Mouse (Mus musculus): ENCODE measurements around the gene Pfdn2.

The Pfdn2 gene

DNA sequence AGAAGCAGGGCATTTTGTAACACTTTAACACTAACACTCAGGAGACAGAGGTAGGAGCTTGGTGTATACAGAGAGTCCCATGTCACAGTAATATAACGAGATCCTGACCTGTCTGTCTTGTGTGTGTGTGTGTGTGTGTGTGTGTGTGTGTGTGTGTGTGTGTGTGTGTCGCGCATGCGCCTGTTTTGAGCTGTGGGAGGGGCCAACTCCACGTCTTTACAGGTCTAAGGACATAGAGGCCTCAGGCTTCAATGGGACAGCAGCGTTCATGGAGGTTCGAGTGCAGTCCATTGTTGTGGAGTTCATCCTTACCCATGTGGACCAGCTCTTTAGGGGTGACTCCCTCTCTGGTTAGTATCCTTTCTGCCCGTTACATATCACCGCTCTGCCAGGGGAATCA is 57.5 kb downstream of the Pfdn2 start:
- no peak for DNase-seq (ENCODE audit: extremely low read depth, insufficient read length, low spot score)

DNA sequence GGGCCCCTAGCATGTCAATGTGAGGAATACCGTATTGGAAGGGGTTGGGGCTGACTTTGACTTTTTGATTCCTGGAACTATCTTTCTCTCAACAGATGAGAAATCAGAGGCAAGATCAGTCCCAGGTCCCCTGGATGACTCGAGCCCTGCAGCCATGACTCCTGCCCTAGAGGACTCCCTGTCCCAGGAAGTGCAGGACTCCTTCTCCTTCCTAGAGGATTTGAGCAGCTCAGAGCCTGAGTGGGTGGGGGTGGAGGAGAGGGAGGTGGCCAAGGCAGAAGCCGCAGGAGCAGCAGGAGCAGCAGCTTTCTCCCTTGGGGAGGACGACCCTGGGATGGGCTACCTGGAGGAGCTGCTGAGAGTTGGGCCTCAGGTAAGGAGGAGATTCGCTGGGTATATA is 61.8 kb downstream of the Pfdn2 start:
- no peak for DNase-seq (ENCODE audit: extremely low read depth, insufficient read length, low spot score)

Measured in 3134 (cell line).